Mouse (Mus musculus): ENCODE results near the gene Rgl2.
"Not testable (repeated sequence)": the region's sequence is repeated elsewhere in the genome, so short reads cannot be mapped to it uniquely, and the experiment has no call there.

Gene Rgl2

GRCm38 (mm10) chr17:33929371-33930279 is at the start of gene Rgl2:
TSS of gene Rgl2 (plus strand) at chr17:33929543.
- DNase-seq = peak; percentile 98

- not testable (repeated sequence) for DNase-seq
Observed at GRCm38 (mm10) chr17:33884320-33884719, 45.0 kb upstream of the Rgl2 start.

- not testable (repeated sequence) for DNase-seq
Observed at GRCm38 (mm10) chr17:33887802-33888201, 41.5 kb upstream of the Rgl2 start.

- not testable (repeated sequence) for DNase-seq
Observed at GRCm38 (mm10) chr17:33888230-33888629, 41.1 kb upstream of the Rgl2 start.

- DNase-seq = not testable (repeated sequence)
Observed at GRCm38 (mm10) chr17:33889941-33890532, 39.3 kb upstream of the Rgl2 start.

GRCm38 (mm10) chr17:33890533-33891059 is 38.7 kb upstream of the Rgl2 start, which contains the start of gene Kifc1:
TSS of gene Kifc1 (minus strand) at chr17:33890661.
- DNase-seq = peak; percentile 98

GRCm38 (mm10) chr17:33891357-33891756 is 38.0 kb upstream of the Rgl2 start:
- no peak for DNase-seq

- DNase-seq = not testable (repeated sequence)
Observed at GRCm38 (mm10) chr17:33891892-33892291, 37.5 kb upstream of the Rgl2 start.

- no peak for DNase-seq
Observed at GRCm38 (mm10) chr17:33892429-33892828, 36.9 kb upstream of the Rgl2 start.

GRCm38 (mm10) chr17:33893011-33893410 is 36.3 kb upstream of the Rgl2 start:
- not testable (repeated sequence) for DNase-seq

- DNase-seq = peak; percentile 80
Observed at GRCm38 (mm10) chr17:33897114-33897794, 32.1 kb upstream of the Rgl2 start.

GRCm38 (mm10) chr17:33898193-33898592 is 31.1 kb upstream of the Rgl2 start:
- not testable (repeated sequence) for DNase-seq

GRCm38 (mm10) chr17:33899642-33900041 is 29.7 kb upstream of the Rgl2 start:
- DNase-seq = no peak

GRCm38 (mm10) chr17:33900281-33900988 is 28.9 kb upstream of the Rgl2 start:
- no peak for DNase-seq

- no peak for DNase-seq
Observed at GRCm38 (mm10) chr17:33900989-33901314, 28.4 kb upstream of the Rgl2 start.

GRCm38 (mm10) chr17:33901653-33902052 is 27.7 kb upstream of the Rgl2 start:
- no peak for DNase-seq

- no peak for DNase-seq
Observed at GRCm38 (mm10) chr17:33902079-33902478, 27.3 kb upstream of the Rgl2 start.

GRCm38 (mm10) chr17:33902491-33902890 is 26.9 kb upstream of the Rgl2 start:
- DNase-seq = no peak

GRCm38 (mm10) chr17:33903911-33904651 is 25.3 kb upstream of the Rgl2 start:
- not testable (repeated sequence) for DNase-seq

- not testable (repeated sequence) for DNase-seq
Observed at GRCm38 (mm10) chr17:33904835-33905234, 24.5 kb upstream of the Rgl2 start, which contains the start of gene Platr17. TSS of gene Platr17 (plus strand) at chr17:33905135.

GRCm38 (mm10) chr17:33908331-33909076 is 20.8 kb upstream of the Rgl2 start:
- peak; percentile 57 for DNase-seq
